Mouse (Mus musculus) MEL (cell line): Measurements from ENCODE around the gene Nme1.

Experiments
- CHD1 ChIP-seq: IDR thresholded peaks from 2 replicates; pipeline ENCODE4 v1.6.1; 2012; ENCODE audit warnings: low read depth, mild to moderate bottlenecking, inconsistent platforms, low read length, improper control_type of control experiment
- CTCF ChIP-seq, 3 experiments: IDR thresholded peaks in 2 of 3; conservative IDR thresholded peaks in 1 of 3; 2 replicates each; pipeline ENCODE4 v1.5.1; 2011 to 2012; ENCODE audit warnings: low read length in 3 of 3, low read depth in 2 of 3, mild to moderate bottlenecking in 2 of 3, improper control_type of control experiment in 1 of 3, inconsistent platforms in 1 of 3, mixed read lengths in 1 of 3, moderate library complexity in 1 of 3; ENCODE audit not compliant: control insufficient read depth in 1 of 3, insufficient read depth in 1 of 3, poor library complexity in 1 of 3, severe bottlenecking in 1 of 3
- ELF1 ChIP-seq: IDR thresholded peaks from 2 replicates; pipeline ENCODE4 v1.6.1; 2014; ENCODE audit warnings: low read depth, mild to moderate bottlenecking, inconsistent platforms, low read length, improper control_type of control experiment, moderate library complexity
- EP300 ChIP-seq, 2 experiments: IDR thresholded peaks; 2 replicates each; pipeline ENCODE4 v1.6.1; 2011; ENCODE audit warnings: improper control_type of control experiment in 2 of 2, low read length in 2 of 2, low read depth in 1 of 2, mild to moderate bottlenecking in 1 of 2
- JUND ChIP-seq: IDR thresholded peaks from 2 replicates; pipeline ENCODE4 v1.6.1; 2011; ENCODE audit warnings: low read depth, mild to moderate bottlenecking, improper control_type of control experiment, low read length
- MAFK ChIP-seq: IDR thresholded peaks from 2 replicates; pipeline ENCODE4 v1.6.1; 2011; ENCODE audit warnings: low read depth, mild to moderate bottlenecking, low read length, improper control_type of control experiment, borderline replicate concordance
- MAX ChIP-seq: IDR thresholded peaks from 2 replicates; pipeline ENCODE4 v1.6.1; 2011; ENCODE audit warnings: low read length, improper control_type of control experiment
- MXI1 ChIP-seq: IDR thresholded peaks from 2 replicates; pipeline ENCODE4 v1.6.1; 2011; ENCODE audit warnings: mild to moderate bottlenecking, low read depth, low read length, improper control_type of control experiment
- MYC ChIP-seq: IDR thresholded peaks from 2 replicates; pipeline ENCODE4 v1.6.1; 2011; ENCODE audit warnings: low read depth, mild to moderate bottlenecking, low read length, improper control_type of control experiment, moderate library complexity
- NELFE ChIP-seq: IDR thresholded peaks from 2 replicates; pipeline ENCODE4 v1.6.1; 2011; ENCODE audit warnings: low read depth, low read length, improper control_type of control experiment
- POLR2A ChIP-seq, 2 experiments: IDR thresholded peaks; 2 replicates each; pipeline ENCODE4 v1.6.1; 2011 to 2012; ENCODE audit warnings: low read length in 2 of 2, mild to moderate bottlenecking in 2 of 2, control low read depth in 1 of 2, improper control_type of control experiment in 1 of 2, low read depth in 1 of 2, moderate library complexity in 1 of 2; ENCODE audit not compliant: control insufficient read depth in 1 of 2, insufficient read depth in 1 of 2, poor library complexity in 1 of 2
- USF1 ChIP-seq: IDR thresholded peaks from 2 replicates; pipeline ENCODE4 v1.6.1; 2014; ENCODE audit warnings: low read depth, mild to moderate bottlenecking, inconsistent platforms, low read length, improper control_type of control experiment, moderate library complexity
- ZC3H11A ChIP-seq: IDR thresholded peaks from 2 replicates; pipeline ENCODE4 v1.6.1; 2012; ENCODE audit warnings: low read depth, mild to moderate bottlenecking, inconsistent platforms, low read length, improper control_type of control experiment

- TF ChIP-seq EP300 (IDR thresholded peaks at IDR 0.05; ENCODE audit: low read depth in 1 of 2, low read length in 2 of 2) (no peak), POLR2A (IDR thresholded peaks at IDR 0.05; ENCODE audit: control insufficient read depth in 1 of 2, insufficient read depth in 1 of 2, low read depth in 1 of 2, low read length in 2 of 2, poor library complexity in 1 of 2) (no peak), CTCF (IDR thresholded peaks at IDR 0.05 in 2 of 3, conservative IDR thresholded peaks at IDR 0.05 in 1 of 3; ENCODE audit: control insufficient read depth in 1 of 3, insufficient read depth in 1 of 3, low read depth in 2 of 3, low read length in 3 of 3, poor library complexity in 1 of 3, severe bottlenecking in 1 of 3) (no peak), CHD1 (no peak), MAX (no peak), ZC3H11A (no peak), JUND (no peak), MAFK (no peak), ELF1 (no peak), NELFE (no peak), USF1 (no peak), MXI1 (no peak), MYC (no peak)
Observed at GRCm38 (mm10) chr11:93972951-93973350, 4.6 kb upstream of the Nme1 start.
